Mouse (Mus musculus) midbrain, embryonic 10.5 days (tissue): Measurements from ENCODE around the gene Rdh9. TPM values are rescaled to one million over a fixed set of nuclear protein-coding genes. Genes with fewer than 3 reads are reported as not detected.
"Not testable (repeated sequence)": the region's sequence is repeated elsewhere in the genome, so short reads cannot be mapped to it uniquely, and the experiment has no call there.

Source experiments
- DNase-seq: peaks from one replicate; pipeline ENCODE4 v3.0.0-alpha.2; 2017; ENCODE audit warnings: low spot score
- H3K27ac ChIP-seq: fragments of 300-500 bp; sonication (generic); replicated peaks from 2 replicates; pipeline ENCODE4 v1.5.1; 2016; ENCODE audit warnings: mild to moderate bottlenecking
- H3K27me3 ChIP-seq: fragments of 300-500 bp; sonication (generic); 2 replicates; pipeline ENCODE4 v1.6.1; 2016; ENCODE audit warnings: low read depth, mild to moderate bottlenecking; ENCODE audit not compliant: poor library complexity, severe bottlenecking
- H3K36me3 ChIP-seq: fragments of 300-500 bp; sonication (generic); 2 replicates; pipeline ENCODE4 v1.6.1; 2016; ENCODE audit warnings: mild to moderate bottlenecking, moderate library complexity
- H3K4me1 ChIP-seq: fragments of 300-500 bp; sonication (generic); 2 replicates; pipeline ENCODE4 v1.6.1; 2016
- H3K4me3 ChIP-seq: fragments of 300-500 bp; sonication (generic); 2 replicates; pipeline ENCODE4 v1.5.1; 2016; ENCODE audit warnings: mild to moderate bottlenecking, moderate library complexity
- H3K9me3 ChIP-seq: fragments of 300-500 bp; sonication (generic); replicated peaks from 2 replicates; pipeline ENCODE4 v1.6.1; 2016; ENCODE audit warnings: mild to moderate bottlenecking
- WGBS: fragments of 180-500 bp; shearing (Covaris S2); methylation state at CpG from one replicate; pipeline ENCODE4 v1.1.7; 2016; 5-methylcytosine and 5-hydroxymethylcytosine counted together
- polyA plus RNA-seq: library from polyadenylated mRNA; unstranded; fragments of >200 nt; fragmentation: Nextera tagmentation; extraction: Ambion mirVana; gene quantifications from 2 replicates; pipeline ENCODE4 v1.2.1, GENCODE M21; 2016

Rdh9 gene
- polyA plus RNA-seq, 1 experiment from 2014 or later = 0.12 TPM

GRCm38 (mm10) chr10:127829121-127829520 lies 52.9 kb downstream of the Rdh9 start:
- no peaks in the 10 kb centered on the region for H3K27me3 ChIP-seq
- H3K4me1 ChIP-seq = no peaks in the 10 kb centered on the region
- DNase-seq = no peak
- H3K4me3 ChIP-seq = no peak overlapping the region
- H3K9me3 ChIP-seq = no peaks in the 10 kb centered on the region; the same call in 1 of the 2 replicates
- H3K36me3 ChIP-seq = no peaks in the 10 kb centered on the region
- no peak overlapping the region for H3K27ac ChIP-seq
- WGBS = 81% methylated on average over 3 of the region's 3 CpGs

GRCm38 (mm10) chr10:127834186-127834585 lies 58.0 kb downstream of the Rdh9 start:
- H3K4me3 ChIP-seq, H3K27me3 ChIP-seq, H3K4me1 ChIP-seq, H3K9me3 ChIP-seq, H3K36me3 ChIP-seq, DNase-seq, H3K27ac ChIP-seq: not testable (repeated sequence)
- 98% methylated on average over 1 of the region's 1 CpGs for WGBS

- DNase-seq = no peak
- Histone ChIP-seq H3K36me3 (no peaks in the 10 kb centered on the region), H3K4me1 (no peaks in the 10 kb centered on the region), H3K27me3 (no peaks in the 10 kb centered on the region), H3K4me3 (no peak overlapping the region), H3K9me3 (peaks cover 6% of the 10 kb centered on the region; the same call in 1 of the 2 replicates), H3K27ac (no peak overlapping the region)
- 88% methylated on average over 5 of the region's 5 CpGs for WGBS
These were observed 59.1 kb downstream of the Rdh9 start for GRCm38 (mm10) chr10:127835292-127835691.

- H3K36me3 ChIP-seq, H3K4me3 ChIP-seq, H3K27me3 ChIP-seq, H3K27ac ChIP-seq, H3K9me3 ChIP-seq, DNase-seq, H3K4me1 ChIP-seq: not testable (repeated sequence)
- WGBS = 92% methylated on average over 5 of the region's 5 CpGs
These were observed 61.6 kb downstream of the Rdh9 start for GRCm38 (mm10) chr10:127837793-127838192.

GRCm38 (mm10) chr10:127838539-127838938 lies 62.4 kb downstream of the Rdh9 start:
- no peaks in the 10 kb centered on the region for H3K36me3 ChIP-seq
- no peak overlapping the region for H3K4me3 ChIP-seq
- no peak overlapping the region for H3K27ac ChIP-seq
- H3K9me3 ChIP-seq = peaks cover 6% of the 10 kb centered on the region; the same call in 1 of the 2 replicates
- no peak for DNase-seq
- H3K4me1 ChIP-seq = no peaks in the 10 kb centered on the region
- 88% methylated on average over 2 of the region's 2 CpGs for WGBS
- H3K27me3 ChIP-seq = no peaks in the 10 kb centered on the region

GRCm38 (mm10) chr10:127840776-127841175 lies 64.6 kb downstream of the Rdh9 start:
- Histone ChIP-seq H3K4me3 (no peak overlapping the region), H3K4me1 (no peaks in the 10 kb centered on the region), H3K27ac (no peak overlapping the region), H3K27me3 (no peaks in the 10 kb centered on the region), H3K9me3 (peaks cover 6% of the 10 kb centered on the region; the same call in 1 of the 2 replicates), H3K36me3 (no peaks in the 10 kb centered on the region)
- 82% methylated on average over 2 of the region's 2 CpGs for WGBS
- no peak for DNase-seq

Other genes with a start within 250 kb of the Rdh9 start
- gene Nxph4, start 241.8 kb upstream of the Rdh9 start, polyA plus RNA-seq = 19.4 and 27.2 TPM in 2 replicates
- gene Lrp1, start 155.2 kb upstream of the Rdh9 start, polyA plus RNA-seq = 54.9 and 69.8 TPM in 2 replicates
- 8.2 and 8.9 TPM in 2 replicates for gene Stat6, start 133.4 kb upstream of the Rdh9 start, polyA plus RNA-seq
- gene Nemp1, start 109.5 kb upstream of the Rdh9 start, polyA plus RNA-seq = 9.0 TPM in 2 replicates
- gene Nab2, start 107.8 kb upstream of the Rdh9 start, polyA plus RNA-seq = 3.9 and 4.4 TPM in 2 replicates
- gene Myo1a, start 71.2 kb upstream of the Rdh9 start, polyA plus RNA-seq = 0.41 and 0.69 TPM in 2 replicates
- gene Tac2, start 51.9 kb upstream of the Rdh9 start, polyA plus RNA-seq = not detected in 2 replicates
- gene Zbtb39, start 36.8 kb upstream of the Rdh9 start, polyA plus RNA-seq = 4.3 and 4.7 TPM in 2 replicates
- 0.32 and 0.40 TPM in 2 replicates for gene Gpr182, start 24.7 kb upstream of the Rdh9 start, polyA plus RNA-seq
- 0.02 and 0.04 TPM in 2 replicates for gene Rdh1, start 16.7 kb upstream of the Rdh9 start, polyA plus RNA-seq
- not detected in 2 replicates for gene Rdh16f1, start 16.6 kb upstream of the Rdh9 start, polyA plus RNA-seq
- gene Rdh16, start 24.8 kb downstream of the Rdh9 start, polyA plus RNA-seq = not detected in 2 replicates
- not detected in 2 replicates for gene Rdh19, start 73.5 kb downstream of the Rdh9 start, polyA plus RNA-seq
- gene Rdh16f2, start 90.1 kb downstream of the Rdh9 start, polyA plus RNA-seq = not detected in 2 replicates
- not detected in 2 replicates for gene Rdh7, start 112.4 kb downstream of the Rdh9 start, polyA plus RNA-seq
- not detected in 2 replicates for gene Sdr9c7, start 122.1 kb downstream of the Rdh9 start, polyA plus RNA-seq
- not detected in 2 replicates for gene Hsd17b6, start 231.2 kb downstream of the Rdh9 start, polyA plus RNA-seq
- 105 and 114 TPM in 2 replicates for gene Prim1, start 238.8 kb downstream of the Rdh9 start, polyA plus RNA-seq